Mouse (Mus musculus): ENCODE measurements around the gene Gm21188.
"Not testable (repeated sequence)": the region's sequence is repeated elsewhere in the genome, so short reads cannot be mapped to it uniquely, and the experiment has no call there.

- not testable (repeated sequence) for TF ChIP-seq CTCF (IDR thresholded peaks at IDR 0.05; ENCODE audit: low read depth, low read length); GATA1 (IDR thresholded peaks at IDR 0.05; ENCODE audit: borderline replicate concordance, low read length)
These were observed 10.8 kb downstream of the Gm21188 start for GRCm38 (mm10) chr13:120041145-120041544.

Measured in G1E (cell line).